Mouse (Mus musculus) embryonic facial prominence, embryonic 15.5 days (tissue): ENCODE data around the gene Upp2. TPM values are rescaled to one million over a fixed set of nuclear protein-coding genes. Genes with fewer than 3 reads are reported as not detected.
A peak's percentile ranks its signal among the peaks of the same experiment; 100 is the strongest.

ENCODE experiments used
- ATAC-seq: fragments of 200-750 bp; cut with Nextera tagmentation; 2 replicates; pipeline ENCODE4 v1.8.0; 2017; ENCODE audit warnings: low read depth, moderate TSS enrichment; ENCODE audit not compliant: insufficient number of reproducible peaks, low FRiP score, low TSS enrichment
- H3K27ac ChIP-seq: fragments of 300-500 bp; sonication (generic); replicated peaks from 2 replicates; pipeline ENCODE4 v1.5.1; 2015; ENCODE audit warnings: mild to moderate bottlenecking, inconsistent platforms
- H3K27me3 ChIP-seq: fragments of 300-500 bp; sonication (generic); 2 replicates; pipeline ENCODE4 v1.6.1; 2015; ENCODE audit warnings: inconsistent platforms
- H3K36me3 ChIP-seq: fragments of 300-500 bp; sonication (generic); 2 replicates; pipeline ENCODE4 v1.6.1; 2015; ENCODE audit warnings: mild to moderate bottlenecking, inconsistent platforms
- H3K4me1 ChIP-seq: fragments of 300-500 bp; sonication (generic); 2 replicates; pipeline ENCODE4 v1.6.1; 2015; ENCODE audit warnings: inconsistent platforms
- H3K4me2 ChIP-seq: fragments of 300-500 bp; sonication (generic); replicated peaks from 2 replicates; pipeline ENCODE4 v1.6.1; 2015; ENCODE audit warnings: mild to moderate bottlenecking, inconsistent platforms
- H3K4me3 ChIP-seq: fragments of 300-500 bp; sonication (generic); replicated peaks from 2 replicates; pipeline ENCODE4 v1.5.1; 2015; ENCODE audit warnings: mild to moderate bottlenecking, inconsistent platforms
- H3K9ac ChIP-seq: fragments of 300-500 bp; sonication (generic); 2 replicates; pipeline ENCODE4 v1.6.1; 2015; ENCODE audit warnings: inconsistent platforms
- H3K9me3 ChIP-seq: fragments of 300-500 bp; sonication (generic); replicated peaks from 2 replicates; pipeline ENCODE4 v1.6.1; 2016; ENCODE audit warnings: inconsistent platforms
- WGBS: fragments of 180-500 bp; shearing (Covaris S2); methylation state at CpG from one replicate; pipeline ENCODE4 v1.1.7; 2015; 5-methylcytosine and 5-hydroxymethylcytosine counted together
- polyA plus RNA-seq: library from polyadenylated mRNA; unstranded; fragments of >200 nt; fragmentation: Nextera tagmentation; extraction: Ambion mirVana; gene quantifications from 2 replicates; pipeline ENCODE4 v1.2.1, GENCODE M21; 2015

The Upp2 gene
- polyA plus RNA-seq, 1 experiment from 2014 or later: 11.0 TPM

DNA sequence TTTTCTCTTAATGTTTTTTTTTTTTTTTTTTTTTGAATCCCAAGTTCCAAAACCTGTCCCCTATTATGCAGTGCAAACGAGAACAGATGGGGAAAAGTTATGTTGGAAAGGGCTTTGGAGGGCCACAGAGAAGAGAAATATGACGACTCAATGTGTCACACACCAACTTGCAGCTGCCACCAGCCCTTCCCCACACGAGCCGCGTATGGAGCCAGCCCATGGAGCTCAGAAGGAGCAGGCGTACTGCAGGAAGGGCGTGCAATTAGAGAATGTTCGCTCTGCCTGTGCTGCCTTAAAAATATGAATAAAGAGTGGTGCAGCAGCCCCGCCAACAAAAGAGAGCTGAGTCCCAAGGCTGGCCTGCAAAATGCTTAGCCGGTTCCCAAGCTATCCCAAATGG, 19.2 kb downstream of the Upp2 start:
- ATAC-seq: 0 out of 2 replicates have a peak, but pooled peaks have one; percentile 20
- WGBS: 31% methylated on average over 10 of the region's 10 CpGs
- Histone ChIP-seq H3K4me2 (peak overlapping the region; percentile 19; the same call in 1 of the 2 replicates), H3K36me3 (no peaks in the 10 kb centered on the region), H3K9me3 (no peaks in the 10 kb centered on the region), H3K9ac (no peak overlapping the region), H3K4me3 (no peak overlapping the region), H3K27me3 (no peaks in the 10 kb centered on the region), H3K4me1 (peaks cover 38% of the 10 kb centered on the region), H3K27ac (peak overlapping the region; percentile 58)

DNA sequence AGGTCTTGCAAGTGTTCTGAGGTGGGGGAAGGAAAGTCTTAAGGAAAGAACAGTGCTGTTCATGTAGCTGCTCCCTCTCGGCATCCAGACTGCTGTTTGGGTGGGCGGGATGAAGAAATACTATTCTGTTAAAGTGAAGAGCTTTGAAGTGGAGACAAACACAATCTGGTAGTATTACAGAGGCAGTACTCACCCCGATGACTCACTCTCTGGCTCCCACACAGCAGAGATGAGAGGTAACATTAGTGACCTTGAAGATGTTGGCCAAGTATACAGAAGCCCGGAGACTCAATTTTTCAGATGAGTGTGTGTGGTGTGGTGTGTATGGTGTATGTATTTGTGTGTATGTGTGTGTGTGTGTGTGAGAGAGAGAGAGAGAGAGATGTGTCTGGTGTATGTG, 22.5 kb downstream of the Upp2 start:
- Histone ChIP-seq H3K36me3 (no peaks in the 10 kb centered on the region), H3K9ac (no peak overlapping the region), H3K4me2 (no peak overlapping the region), H3K4me1 (peaks cover 31% of the 10 kb centered on the region), H3K27me3 (no peaks in the 10 kb centered on the region), H3K9me3 (no peaks in the 10 kb centered on the region), H3K27ac (no peak overlapping the region), H3K4me3 (no peak overlapping the region)
- ATAC-seq: peak; percentile 36; the same call in 1 of the 2 replicates
- 47% methylated on average over 4 of the region's 4 CpGs for WGBS

DNA sequence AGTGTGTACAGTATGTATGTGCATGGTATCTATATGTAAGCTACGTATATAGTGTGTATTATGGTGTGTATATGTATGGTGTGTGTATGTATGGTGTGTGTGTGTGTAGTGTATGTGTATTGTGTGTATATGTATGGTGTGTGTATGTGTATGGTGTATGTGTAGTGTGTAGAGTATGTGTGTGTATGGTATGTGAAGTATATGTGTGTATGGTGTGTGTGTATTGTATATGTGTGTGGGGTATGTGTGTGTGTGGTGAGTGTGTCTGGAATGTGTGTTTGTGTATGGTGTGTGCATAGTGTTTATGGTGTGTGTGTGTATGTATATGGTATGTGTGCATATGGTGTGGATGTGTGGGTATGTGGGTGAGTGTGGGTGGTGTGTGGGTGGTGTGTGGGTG, 23.0 kb downstream of the Upp2 start:
- H3K4me1 ChIP-seq: peaks cover 30% of the 10 kb centered on the region
- ATAC-seq: no peak
- 92% methylated on average over 1 of the region's 1 CpGs for WGBS
- H3K4me2 ChIP-seq: no peak overlapping the region
- H3K27ac ChIP-seq: no peak overlapping the region
- H3K27me3 ChIP-seq: no peaks in the 10 kb centered on the region
- no peak overlapping the region for H3K9ac ChIP-seq
- no peaks in the 10 kb centered on the region for H3K36me3 ChIP-seq
- H3K9me3 ChIP-seq: no peaks in the 10 kb centered on the region
- H3K4me3 ChIP-seq: no peak overlapping the region

DNA sequence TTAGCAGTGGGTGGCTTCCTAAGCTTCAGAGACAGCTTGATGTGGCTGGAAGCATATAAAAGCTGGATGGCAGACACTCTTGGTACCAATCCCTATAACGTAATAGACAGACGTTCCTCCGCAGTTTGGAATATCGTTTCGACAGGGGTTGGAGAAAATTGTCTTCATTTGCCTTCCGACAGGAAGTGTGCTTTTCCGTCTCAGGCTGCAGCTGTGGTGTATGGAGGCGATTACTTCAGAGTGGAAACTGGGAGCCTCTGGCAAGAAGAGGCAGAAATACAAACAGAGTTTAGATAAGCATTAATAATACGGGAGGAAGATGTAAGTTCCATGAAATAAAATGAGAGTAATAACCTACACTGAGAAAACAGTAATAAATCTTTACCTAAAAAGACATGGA, 28.3 kb downstream of the Upp2 start:
- H3K4me2 ChIP-seq: no peak overlapping the region
- H3K27ac ChIP-seq: peak overlapping the region; percentile 58; the same call in 1 of the 2 replicates
- H3K4me3 ChIP-seq: no peak overlapping the region
- WGBS: 35% methylated on average over 9 of the region's 9 CpGs
- no peaks in the 10 kb centered on the region for H3K9me3 ChIP-seq
- peaks cover 28% of the 10 kb centered on the region for H3K4me1 ChIP-seq
- H3K36me3 ChIP-seq: no peaks in the 10 kb centered on the region
- no peak for ATAC-seq
- H3K9ac ChIP-seq: no peak overlapping the region
- no peaks in the 10 kb centered on the region for H3K27me3 ChIP-seq

DNA sequence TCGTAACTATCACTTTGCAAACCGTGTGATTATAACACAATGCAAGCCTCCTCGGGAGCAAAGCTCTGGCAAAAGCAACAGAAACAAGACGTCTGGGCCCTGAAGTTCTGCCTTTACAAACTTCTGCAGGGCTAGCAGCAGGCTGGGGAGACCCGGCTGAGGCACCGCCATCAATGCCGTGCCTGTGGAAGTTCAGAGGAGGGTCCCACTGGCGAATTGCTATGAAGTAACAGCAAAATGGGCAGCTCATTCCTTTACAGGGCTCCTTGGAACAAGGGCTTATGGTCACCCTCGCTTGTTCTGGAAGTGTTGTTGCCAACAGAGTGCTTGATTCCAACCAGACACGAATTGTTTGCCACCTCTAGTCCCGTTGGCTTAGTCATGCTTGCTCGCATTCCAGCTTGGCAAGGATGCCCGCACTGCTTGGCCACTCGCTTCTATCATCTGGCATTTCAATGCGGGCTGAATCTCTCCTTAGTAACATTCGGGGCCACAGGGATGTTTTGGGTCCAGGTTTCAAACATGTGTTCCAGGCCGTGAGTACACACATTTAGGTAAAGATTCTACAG, 29.8 kb downstream of the Upp2 start:
- no peaks in the 10 kb centered on the region for H3K9me3 ChIP-seq

DNA sequence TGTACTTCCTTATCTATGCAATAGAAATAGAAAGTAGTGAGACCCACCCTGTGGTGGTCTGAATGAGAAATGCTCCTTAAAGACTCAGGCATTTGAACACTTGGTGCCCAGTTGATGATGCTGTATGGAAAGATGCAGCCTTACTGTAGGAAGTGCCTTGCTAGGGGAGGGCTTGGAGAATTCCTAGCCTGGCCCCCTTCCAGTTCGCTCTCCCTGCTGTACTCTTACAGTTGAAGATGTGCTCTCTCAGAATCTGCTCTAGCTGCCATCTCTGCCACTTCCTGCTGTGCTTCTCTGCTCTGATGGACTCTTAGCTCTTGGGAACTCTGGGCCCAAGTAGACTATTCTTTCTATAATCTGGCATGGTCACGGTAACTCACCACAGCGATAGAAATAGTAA, 30.5 kb downstream of the Upp2 start:
- Histone ChIP-seq H3K27ac (no peak overlapping the region), H3K4me2 (no peak overlapping the region), H3K27me3 (no peaks in the 10 kb centered on the region), H3K9ac (no peak overlapping the region), H3K36me3 (no peaks in the 10 kb centered on the region), H3K9me3 (no peaks in the 10 kb centered on the region), H3K4me3 (no peak overlapping the region), H3K4me1 (peaks cover 28% of the 10 kb centered on the region)
- WGBS: 90% methylated on average over 3 of the region's 3 CpGs
- no peak for ATAC-seq

More for the DNA sequence above, 29.8 kb downstream of the Upp2 start:
- Histone ChIP-seq H3K4me2 (no peak overlapping the region), H3K27ac (peak overlapping the region; percentile 59; the same call in 1 of the 2 replicates), H3K36me3 (no peaks in the 10 kb centered on the region), H3K27me3 (no peaks in the 10 kb centered on the region), H3K4me3 (no peak overlapping the region), H3K9ac (no peak overlapping the region), H3K4me1 (peaks cover 28% of the 10 kb centered on the region)
- no peak for ATAC-seq
- WGBS: 65% methylated on average over 17 of the region's 17 CpGs

DNA sequence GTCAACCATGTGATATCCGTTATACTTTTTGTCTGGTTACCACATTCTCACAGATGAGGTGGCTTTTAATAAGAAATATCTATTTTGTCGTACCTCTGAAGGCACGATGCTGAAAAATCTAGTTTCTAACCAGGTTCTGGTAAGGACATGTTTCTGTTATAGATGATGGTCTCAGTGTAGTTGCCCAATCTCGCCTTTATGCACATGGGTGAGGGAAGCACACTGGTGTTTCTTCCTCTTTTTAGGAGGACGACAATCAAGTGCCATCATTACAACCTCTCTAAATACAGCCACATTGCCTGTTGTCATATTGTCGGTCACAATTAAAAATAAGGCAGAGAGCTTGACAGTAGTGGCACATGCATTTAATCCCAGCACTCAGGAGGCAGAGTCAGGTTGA, 32.5 kb downstream of the Upp2 start:
- Histone ChIP-seq H3K4me1 (peaks cover 23% of the 10 kb centered on the region), H3K27me3 (no peaks in the 10 kb centered on the region), H3K27ac (no peak overlapping the region), H3K9ac (no peak overlapping the region), H3K4me2 (no peak overlapping the region), H3K4me3 (no peak overlapping the region), H3K36me3 (no peaks in the 10 kb centered on the region), H3K9me3 (no peaks in the 10 kb centered on the region)
- ATAC-seq: no peak
- 91% methylated on average over 6 of the region's 6 CpGs for WGBS

DNA sequence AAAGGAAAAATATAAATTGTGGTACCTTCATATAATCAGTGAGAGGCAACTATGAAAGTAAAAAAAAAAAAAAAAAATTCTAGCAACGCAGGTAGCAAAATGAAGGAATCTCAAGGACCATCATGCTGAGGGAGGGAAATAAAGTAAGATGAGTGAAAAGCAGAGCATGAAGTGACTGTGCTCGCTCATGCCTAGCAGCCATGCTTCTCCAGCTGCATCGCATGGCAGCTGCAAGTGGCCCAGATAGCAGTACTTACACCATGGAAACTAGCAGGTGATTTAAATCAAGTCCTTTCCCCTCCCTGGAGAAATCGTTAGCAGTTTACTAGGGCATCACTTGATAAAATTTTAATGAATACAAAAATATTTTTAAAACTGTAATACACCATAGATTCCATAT, 34.3 kb downstream of the Upp2 start:
- Histone ChIP-seq H3K27ac (no peak overlapping the region), H3K36me3 (no peaks in the 10 kb centered on the region), H3K4me3 (no peak overlapping the region), H3K4me1 (peaks cover 9% of the 10 kb centered on the region; the same call in 1 of the 2 replicates), H3K27me3 (no peaks in the 10 kb centered on the region), H3K9me3 (no peaks in the 10 kb centered on the region), H3K4me2 (no peak overlapping the region), H3K9ac (no peak overlapping the region)
- no peak for ATAC-seq
- 90% methylated on average over 4 of the region's 4 CpGs for WGBS

DNA sequence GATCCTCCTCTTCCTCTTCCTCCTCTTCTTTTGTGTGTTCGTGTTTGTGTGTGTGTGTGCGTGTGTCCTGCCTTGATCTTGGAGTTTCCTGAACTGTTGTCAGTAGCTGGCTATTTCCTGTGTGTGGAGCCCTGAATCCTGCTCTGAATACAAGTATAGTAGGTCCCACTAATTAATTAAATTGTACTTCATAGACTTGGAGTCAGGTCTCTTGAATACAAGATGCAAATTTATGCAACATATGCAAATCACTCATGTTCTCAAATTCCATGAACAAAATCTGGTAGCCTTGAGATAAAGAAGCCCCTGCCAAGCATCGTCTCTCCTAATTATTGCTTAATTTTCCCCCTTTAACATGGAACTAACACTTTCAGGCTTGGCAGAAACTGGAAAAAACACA, 36.3 kb downstream of the Upp2 start:
- Histone ChIP-seq H3K4me2 (no peak overlapping the region), H3K27ac (no peak overlapping the region), H3K4me1 (no peaks in the 10 kb centered on the region), H3K9me3 (no peaks in the 10 kb centered on the region), H3K27me3 (no peaks in the 10 kb centered on the region), H3K9ac (no peak overlapping the region), H3K4me3 (no peak overlapping the region), H3K36me3 (no peaks in the 10 kb centered on the region)
- 82% methylated on average over 3 of the region's 3 CpGs for WGBS
- ATAC-seq: no peak

DNA sequence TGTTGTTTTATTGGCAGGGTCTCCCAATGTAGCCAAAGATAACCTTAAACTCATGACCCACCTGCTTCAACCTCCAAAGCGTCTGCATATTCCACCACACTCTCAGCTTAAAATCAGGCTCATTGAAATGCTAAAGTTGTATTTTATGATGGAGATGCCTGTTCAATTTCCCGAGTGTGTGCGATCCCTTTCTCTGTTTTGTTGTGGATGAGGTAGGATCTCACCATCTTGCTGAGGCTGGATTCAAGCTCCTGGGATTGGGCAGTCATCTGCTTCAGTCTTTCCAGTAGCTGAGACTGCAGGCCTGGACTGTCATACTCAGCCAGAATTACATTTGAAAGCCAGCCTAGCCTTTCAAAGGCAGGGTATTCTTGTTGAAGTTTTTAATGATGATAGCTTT, 37.7 kb downstream of the Upp2 start:
- no peaks in the 10 kb centered on the region for H3K4me1 ChIP-seq
- no peak overlapping the region for H3K4me2 ChIP-seq
- H3K36me3 ChIP-seq: no peaks in the 10 kb centered on the region
- ATAC-seq: no peak
- no peaks in the 10 kb centered on the region for H3K27me3 ChIP-seq
- no peak overlapping the region for H3K4me3 ChIP-seq
- H3K9me3 ChIP-seq: no peaks in the 10 kb centered on the region
- H3K27ac ChIP-seq: no peak overlapping the region
- 95% methylated on average over 3 of the region's 3 CpGs for WGBS
- no peak overlapping the region for H3K9ac ChIP-seq

DNA sequence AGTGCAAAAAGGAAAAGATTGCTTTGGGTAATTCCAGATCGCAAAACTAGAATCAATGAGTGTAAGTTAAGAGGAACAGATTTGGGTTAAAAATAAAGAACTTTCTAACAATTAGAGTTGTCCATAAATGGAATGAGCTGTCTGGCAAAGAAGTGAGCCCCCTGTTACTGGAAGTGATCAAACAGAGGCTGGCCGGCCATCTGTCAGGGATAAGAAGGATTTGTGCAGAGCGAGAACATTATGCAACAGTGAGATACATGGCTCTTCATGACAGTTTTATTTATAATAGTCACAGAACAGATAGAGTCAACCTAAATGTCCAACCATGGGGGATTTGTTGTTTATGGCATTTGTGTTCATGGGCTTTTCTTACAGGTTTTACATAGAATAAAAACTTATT, 46.6 kb downstream of the Upp2 start:
- Histone ChIP-seq H3K4me3 (no peak overlapping the region), H3K9me3 (no peaks in the 10 kb centered on the region), H3K27me3 (no peaks in the 10 kb centered on the region), H3K36me3 (no peaks in the 10 kb centered on the region), H3K4me1 (no peaks in the 10 kb centered on the region), H3K27ac (no peak overlapping the region), H3K4me2 (no peak overlapping the region), H3K9ac (no peak overlapping the region)
- 83% methylated on average over 3 of the region's 3 CpGs for WGBS
- no peak for ATAC-seq

DNA sequence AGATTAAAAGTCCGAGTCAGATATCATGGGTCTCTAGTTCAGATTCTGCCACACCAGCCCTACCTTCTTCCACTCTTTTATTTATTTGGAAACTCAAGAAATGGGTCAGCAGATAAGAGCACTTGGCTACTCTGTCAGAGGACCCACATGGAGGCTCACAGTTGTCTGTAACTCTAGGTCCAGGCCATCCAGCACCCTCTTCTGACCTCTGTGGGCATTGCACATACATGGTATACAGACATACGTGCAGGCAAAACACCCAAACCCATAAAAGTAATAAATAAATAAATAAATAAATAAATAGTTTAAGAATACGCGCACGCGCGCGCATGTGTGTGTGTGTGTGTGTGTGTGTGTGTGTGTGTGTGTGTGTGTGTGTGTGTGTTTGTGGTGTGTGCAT, 47.8 kb downstream of the Upp2 start:
- H3K4me1 ChIP-seq: no peaks in the 10 kb centered on the region
- no peaks in the 10 kb centered on the region for H3K27me3 ChIP-seq
- no peaks in the 10 kb centered on the region for H3K36me3 ChIP-seq
- no peak overlapping the region for H3K9ac ChIP-seq
- no peak for ATAC-seq
- no peak overlapping the region for H3K4me3 ChIP-seq
- WGBS: 97% methylated on average over 8 of the region's 8 CpGs
- no peaks in the 10 kb centered on the region for H3K9me3 ChIP-seq
- no peak overlapping the region for H3K4me2 ChIP-seq
- no peak overlapping the region for H3K27ac ChIP-seq
